Mouse (Mus musculus): Measurements from ENCODE around the gene Palld. TPM values are rescaled to one million over a fixed set of nuclear protein-coding genes. Genes with fewer than 3 reads are reported as not detected.

Palld gene
- total and polyA plus RNA-seq, 3 experiments, result 0.33 TPM; not detected in 2

DNA sequence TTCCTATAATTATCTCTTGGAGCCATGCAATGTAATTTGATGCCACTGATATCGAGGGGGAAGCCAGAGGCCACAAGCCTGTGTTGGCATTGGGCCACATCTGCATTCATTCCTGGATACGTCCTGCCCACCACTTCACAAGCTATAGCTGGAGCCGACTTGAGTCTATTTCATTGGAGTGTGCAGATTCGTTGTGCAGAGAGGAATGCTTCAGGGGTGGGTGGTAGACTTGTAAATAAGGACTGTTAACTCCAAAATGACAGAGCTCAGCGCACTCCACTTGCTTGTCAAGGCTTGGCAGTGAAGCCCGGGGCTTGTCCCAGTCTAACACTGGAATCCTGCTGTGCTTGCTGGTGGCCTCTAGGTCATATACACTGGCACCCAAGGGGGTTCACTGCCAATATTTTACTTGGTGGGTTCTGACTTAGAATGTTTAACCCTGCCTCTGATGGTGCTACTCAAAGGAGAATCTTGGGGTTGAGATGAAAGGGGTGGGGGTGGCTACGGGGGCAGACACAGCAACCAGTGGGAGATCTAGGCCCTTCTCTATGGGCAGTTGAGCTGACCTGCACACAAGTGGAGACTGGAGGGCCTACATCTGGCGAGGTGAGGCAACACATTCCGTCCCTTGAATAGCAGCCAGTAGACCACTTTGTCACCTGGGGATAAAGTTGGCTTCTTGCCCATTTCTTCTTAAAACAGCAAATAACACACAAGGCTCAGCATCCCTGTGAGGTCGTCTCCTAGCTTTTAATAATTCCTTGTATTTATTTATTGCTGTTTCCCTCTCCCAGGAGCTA lies 157.1 kb downstream of the Palld start:
- Histone ChIP-seq H3K36me3 (replicated peaks) (no peaks in the 10 kb centered on the region), H3K27me3 (ENCODE audit: insufficient read depth, low read length) (no peaks in the 10 kb centered on the region), H3K4me3 (ENCODE audit: low read depth, low read length) (no peak overlapping the region), H3K4me1 (ENCODE audit: insufficient read depth, low read depth, low read length) (no peaks in the 10 kb centered on the region; the same call in 1 of the 2 replicates), H3K9me3 (replicated peaks) (no peaks in the 10 kb centered on the region)
- DNase-seq (ENCODE audit: low spot score) (no peak), ATAC-seq (ENCODE audit: extremely low read depth, insufficient number of reproducible peaks, low FRiP score, poor library complexity, severe bottlenecking) (no peak)
- TF ChIP-seq GATA2 (IDR thresholded peaks at IDR 0.05; ENCODE audit: borderline replicate concordance, low read depth, low read length) (no peak), CTCF (IDR thresholded peaks at IDR 0.05; ENCODE audit: low read depth, low read length) (no peak)

DNA sequence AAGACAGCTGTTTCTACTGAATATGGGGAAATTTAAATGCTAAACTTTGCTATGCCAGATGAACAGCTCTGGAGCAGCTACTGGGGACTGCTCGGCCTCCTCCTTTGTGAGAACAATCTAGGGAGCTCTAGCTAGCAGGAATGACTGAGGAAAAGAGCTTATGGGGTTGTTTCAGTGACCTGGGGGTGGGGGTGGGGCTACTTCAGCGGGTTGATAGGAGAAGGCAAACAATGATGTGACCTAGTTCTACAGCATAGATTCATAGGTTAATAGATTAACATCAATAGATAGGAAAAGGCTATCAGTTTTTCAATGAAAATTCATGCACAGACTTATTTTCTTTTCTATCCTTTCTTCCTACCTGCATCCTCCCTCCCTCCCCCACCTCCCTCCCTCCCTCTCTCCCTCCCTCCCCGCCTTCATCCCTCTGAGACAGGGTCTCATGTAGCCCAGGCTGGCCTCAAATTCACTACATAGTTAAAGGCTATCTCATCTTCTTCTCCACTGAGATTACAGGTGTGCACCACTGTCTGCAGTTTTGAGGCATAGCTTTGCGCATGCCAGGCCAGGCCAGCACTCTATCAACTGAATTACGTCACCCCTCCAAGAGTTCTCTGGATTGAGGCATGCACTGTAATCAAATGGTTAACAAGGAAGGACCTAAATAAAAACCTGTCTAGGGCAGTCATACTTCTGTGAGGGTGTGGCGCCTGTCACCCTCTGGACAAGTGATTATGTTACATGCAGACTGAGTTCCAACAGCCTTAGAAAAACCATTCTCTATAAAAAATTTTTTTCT lies 158.5 kb downstream of the Palld start:
- ATAC-seq (ENCODE audit: extremely low read depth, insufficient number of reproducible peaks, low FRiP score, poor library complexity, severe bottlenecking), result no peak
- no peak for TF ChIP-seq GATA2 (IDR thresholded peaks at IDR 0.05; ENCODE audit: borderline replicate concordance, low read depth, low read length)
- TF ChIP-seq GATA1 (IDR thresholded peaks at IDR 0.05; ENCODE audit: borderline replicate concordance, low read length), result no peak
- no peak for TF ChIP-seq POLR2AphosphoS5 (IDR thresholded peaks at IDR 0.05; ENCODE audit: insufficient replicate concordance, low read depth, low read length)
- no peak for TF ChIP-seq TAL1 (conservative IDR thresholded peaks at IDR 0.05; ENCODE audit: low read depth, low read length)
- TF ChIP-seq CTCF (IDR thresholded peaks at IDR 0.05; ENCODE audit: low read depth, low read length), result no peak

DNA sequence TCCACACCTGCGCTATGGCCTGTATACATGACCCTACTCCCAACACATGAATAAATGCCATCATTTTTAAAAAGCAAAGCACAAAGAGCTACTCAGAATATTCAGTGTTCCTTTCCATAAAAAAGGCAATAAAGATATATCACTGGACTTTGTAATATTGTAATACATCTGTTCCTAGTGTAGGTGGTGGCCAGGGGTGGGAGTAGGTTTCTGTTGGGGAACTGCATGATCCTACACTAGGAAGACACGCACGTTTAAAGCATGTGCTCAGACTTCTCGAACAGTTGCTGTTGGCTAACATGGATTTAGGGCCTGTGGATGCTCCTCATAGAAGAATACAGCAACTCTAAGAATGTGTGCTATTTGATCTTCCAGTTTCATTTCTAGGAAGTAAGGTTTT lies 165.0 kb downstream of the Palld start:
- H3K9me3 ChIP-seq (replicated peaks), result no peaks in the 10 kb centered on the region
- no peaks in the 10 kb centered on the region for H3K27me3 ChIP-seq (ENCODE audit: insufficient read depth, low read length)
- no peaks in the 10 kb centered on the region for H3K36me3 ChIP-seq (replicated peaks)
- DNase-seq (ENCODE audit: low spot score), result no peak
- no peak overlapping the region for H3K4me3 ChIP-seq (ENCODE audit: low read depth, low read length)
- no peaks in the 10 kb centered on the region for H3K4me1 ChIP-seq (ENCODE audit: insufficient read depth, low read depth, low read length)
- TF ChIP-seq POLR2AphosphoS5 (IDR thresholded peaks at IDR 0.05; ENCODE audit: insufficient replicate concordance, low read depth, low read length) (no peak), GATA1 (IDR thresholded peaks at IDR 0.05; ENCODE audit: borderline replicate concordance, low read length) (no peak), TAL1 (conservative IDR thresholded peaks at IDR 0.05; ENCODE audit: low read depth, low read length) (no peak), GATA2 (IDR thresholded peaks at IDR 0.05; ENCODE audit: borderline replicate concordance, low read depth, low read length) (no peak)
- ATAC-seq (ENCODE audit: extremely low read depth, insufficient number of reproducible peaks, low FRiP score, poor library complexity, severe bottlenecking), result no peak

More for the DNA sequence above, 158.5 kb downstream of the Palld start:
- no peak for DNase-seq (ENCODE audit: low spot score)
- Histone ChIP-seq H3K36me3 (replicated peaks) (no peaks in the 10 kb centered on the region), H3K27me3 (ENCODE audit: insufficient read depth, low read length) (no peaks in the 10 kb centered on the region), H3K4me3 (ENCODE audit: low read depth, low read length) (no peak overlapping the region), H3K4me1 (ENCODE audit: insufficient read depth, low read depth, low read length) (no peaks in the 10 kb centered on the region; the same call in 1 of the 2 replicates), H3K9me3 (replicated peaks) (no peaks in the 10 kb centered on the region)

DNA sequence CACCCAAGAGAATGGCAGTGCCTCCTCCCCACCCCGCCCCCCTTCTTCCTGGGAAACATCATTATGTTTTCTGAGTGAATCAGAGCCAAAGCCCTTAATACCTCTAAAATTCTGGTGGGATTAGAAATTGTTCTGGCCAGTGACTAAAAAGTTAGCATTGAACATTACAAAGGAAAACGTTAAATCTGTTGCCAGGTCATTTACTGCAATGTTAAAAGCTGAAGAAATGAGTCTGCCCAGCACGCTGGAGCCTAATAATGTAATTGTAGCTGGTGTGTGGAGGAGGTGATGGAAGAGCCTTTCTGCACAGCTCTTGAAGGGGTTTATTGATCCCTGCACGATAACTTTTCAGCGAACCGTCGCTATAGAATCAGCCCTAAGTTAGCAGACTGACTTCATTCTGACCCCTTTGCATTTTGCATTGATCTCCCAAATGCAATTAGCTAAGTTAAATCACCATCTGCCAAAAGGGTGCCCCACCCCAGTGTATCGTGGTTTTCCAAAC lies 165.7 kb downstream of the Palld start:
- no peak for TF ChIP-seq POLR2AphosphoS5 (IDR thresholded peaks at IDR 0.05; ENCODE audit: insufficient replicate concordance, low read depth, low read length)
- TF ChIP-seq TAL1 (conservative IDR thresholded peaks at IDR 0.05; ENCODE audit: low read depth, low read length), result no peak
- TF ChIP-seq GATA2 (IDR thresholded peaks at IDR 0.05; ENCODE audit: borderline replicate concordance, low read depth, low read length), result no peak
- no peak for TF ChIP-seq CTCF (IDR thresholded peaks at IDR 0.05; ENCODE audit: low read depth, low read length)
- TF ChIP-seq GATA1 (IDR thresholded peaks at IDR 0.05; ENCODE audit: borderline replicate concordance, low read length), result no peak
- Histone ChIP-seq H3K36me3 (replicated peaks) (no peaks in the 10 kb centered on the region), H3K4me3 (ENCODE audit: low read depth, low read length) (no peak overlapping the region), H3K4me1 (ENCODE audit: insufficient read depth, low read depth, low read length) (no peaks in the 10 kb centered on the region), H3K9me3 (replicated peaks) (no peaks in the 10 kb centered on the region), H3K27me3 (ENCODE audit: insufficient read depth, low read length) (no peaks in the 10 kb centered on the region)
- DNase-seq (ENCODE audit: low spot score) (no peak), ATAC-seq (ENCODE audit: extremely low read depth, insufficient number of reproducible peaks, low FRiP score, poor library complexity, severe bottlenecking) (no peak)

DNA sequence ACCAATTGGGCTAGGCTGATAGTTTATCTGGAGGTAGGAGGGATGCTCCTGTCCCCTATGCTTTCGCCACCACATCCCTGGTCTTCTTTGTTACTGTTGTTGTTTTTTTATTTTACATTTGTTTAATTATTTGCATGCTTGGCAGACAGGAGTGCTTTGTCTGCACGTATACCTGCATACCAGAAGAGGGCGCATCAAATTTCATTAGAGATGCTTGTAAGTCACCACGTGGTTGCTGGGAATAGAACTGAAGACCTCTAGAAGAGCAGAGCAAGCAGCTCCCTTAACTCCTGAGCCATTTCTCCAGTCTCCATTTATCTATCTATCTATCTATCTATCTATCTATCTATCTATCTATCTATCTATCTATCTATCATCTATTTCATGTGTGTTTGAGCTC lies 166.4 kb downstream of the Palld start:
- no peaks in the 10 kb centered on the region for H3K4me1 ChIP-seq (ENCODE audit: insufficient read depth, low read depth, low read length)
- no peaks in the 10 kb centered on the region for H3K9me3 ChIP-seq (replicated peaks)
- H3K4me3 ChIP-seq (ENCODE audit: low read depth, low read length), result no peak overlapping the region
- H3K36me3 ChIP-seq (replicated peaks), result no peaks in the 10 kb centered on the region
- no peak for DNase-seq (ENCODE audit: low spot score)
- no peaks in the 10 kb centered on the region for H3K27me3 ChIP-seq (ENCODE audit: insufficient read depth, low read length)
- no peak for ATAC-seq (ENCODE audit: extremely low read depth, insufficient number of reproducible peaks, low FRiP score, poor library complexity, severe bottlenecking)
- no peak for TF ChIP-seq GATA2 (IDR thresholded peaks at IDR 0.05; ENCODE audit: borderline replicate concordance, low read depth, low read length)
- TF ChIP-seq POLR2AphosphoS5 (IDR thresholded peaks at IDR 0.05; ENCODE audit: insufficient replicate concordance, low read depth, low read length), result no peak
- TF ChIP-seq GATA1 (IDR thresholded peaks at IDR 0.05; ENCODE audit: borderline replicate concordance, low read length), result no peak

DNA sequence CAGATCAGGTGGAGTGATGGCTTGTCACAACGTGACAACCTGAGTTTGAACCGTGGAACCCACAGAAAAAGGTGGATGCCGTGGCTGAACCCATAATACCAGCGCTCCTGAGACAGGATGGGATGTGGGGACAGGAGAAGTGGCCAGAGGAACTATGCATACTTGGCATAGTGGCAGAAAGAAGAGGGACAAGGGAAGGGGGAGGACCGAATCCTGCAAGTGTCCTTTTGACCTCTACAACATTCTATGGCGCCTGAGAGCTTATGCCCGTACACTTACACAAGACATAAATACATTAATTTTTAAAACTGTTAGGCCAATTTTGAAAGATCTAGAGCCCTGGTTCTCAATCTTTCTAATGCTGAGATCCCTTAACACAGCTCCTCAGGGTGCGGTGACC lies 168.3 kb downstream of the Palld start:
- Histone ChIP-seq H3K27me3 (ENCODE audit: insufficient read depth, low read length) (no peaks in the 10 kb centered on the region), H3K9me3 (replicated peaks) (no peaks in the 10 kb centered on the region), H3K4me1 (ENCODE audit: insufficient read depth, low read depth, low read length) (no peaks in the 10 kb centered on the region), H3K36me3 (replicated peaks) (no peaks in the 10 kb centered on the region), H3K4me3 (ENCODE audit: low read depth, low read length) (no peak overlapping the region)
- TF ChIP-seq TAL1 (conservative IDR thresholded peaks at IDR 0.05; ENCODE audit: low read depth, low read length) (no peak), CTCF (IDR thresholded peaks at IDR 0.05; ENCODE audit: low read depth, low read length) (no peak), GATA2 (IDR thresholded peaks at IDR 0.05; ENCODE audit: borderline replicate concordance, low read depth, low read length) (no peak), GATA1 (IDR thresholded peaks at IDR 0.05; ENCODE audit: borderline replicate concordance, low read length) (no peak), POLR2AphosphoS5 (IDR thresholded peaks at IDR 0.05; ENCODE audit: insufficient replicate concordance, low read depth, low read length) (no peak)
- no peak for DNase-seq (ENCODE audit: low spot score)
- ATAC-seq (ENCODE audit: extremely low read depth, insufficient number of reproducible peaks, low FRiP score, poor library complexity, severe bottlenecking), result no peak
